Mouse (Mus musculus): ENCODE results near the gene Tgm6. TPM values are rescaled to one million over a fixed set of nuclear protein-coding genes. Genes with fewer than 3 reads are reported as not detected.

Gene Tgm6
- total and polyA plus RNA-seq, 3 experiments = 0.05 TPM; not detected in 2

- Histone ChIP-seq H3K9me3 (replicated peaks) (no peaks in the 10 kb centered on the region), H3K36me3 (replicated peaks) (peaks cover 27% of the 10 kb centered on the region), H3K27me3 (ENCODE audit: insufficient read depth, low read length) (peaks cover 11% of the 10 kb centered on the region), H3K4me1 (ENCODE audit: insufficient read depth, low read depth, low read length) (peaks cover 32% of the 10 kb centered on the region), H3K4me3 (ENCODE audit: low read depth, low read length) (peak overlapping the region; percentile 94)
- ATAC-seq (ENCODE audit: extremely low read depth, insufficient number of reproducible peaks, low FRiP score, poor library complexity, severe bottlenecking) = peak; percentile 25; the same call in 1 of the 2 replicates
- no peak for TF ChIP-seq CTCF (IDR thresholded peaks at IDR 0.05; ENCODE audit: low read depth, low read length)
- no peak for TF ChIP-seq POLR2AphosphoS5 (IDR thresholded peaks at IDR 0.05; ENCODE audit: insufficient replicate concordance, low read depth, low read length)
- no peak for TF ChIP-seq GATA1 (IDR thresholded peaks at IDR 0.05; ENCODE audit: borderline replicate concordance, low read length)
- TF ChIP-seq GATA2 (IDR thresholded peaks at IDR 0.05; ENCODE audit: borderline replicate concordance, low read depth, low read length) = no peak
- no peak for TF ChIP-seq TAL1 (conservative IDR thresholded peaks at IDR 0.05; ENCODE audit: low read depth, low read length)
- DNase-seq (ENCODE audit: low spot score) = peak; percentile 12
Observed at GRCm38 (mm10) chr2:130179507-130180019, 67.3 kb downstream of the Tgm6 start.

GRCm38 (mm10) chr2:130188391-130188790, 76.2 kb downstream of the Tgm6 start:
- H3K4me1 ChIP-seq (ENCODE audit: insufficient read depth, low read depth, low read length) = no peaks in the 10 kb centered on the region
- ATAC-seq (ENCODE audit: extremely low read depth, insufficient number of reproducible peaks, low FRiP score, poor library complexity, severe bottlenecking) = no peak
- no peak overlapping the region for H3K4me3 ChIP-seq (ENCODE audit: low read depth, low read length)
- no peaks in the 10 kb centered on the region for H3K36me3 ChIP-seq (replicated peaks)
- H3K9me3 ChIP-seq (replicated peaks) = no peaks in the 10 kb centered on the region
- DNase-seq (ENCODE audit: low spot score) = no peak
- H3K27me3 ChIP-seq (ENCODE audit: insufficient read depth, low read length) = peaks cover 39% of the 10 kb centered on the region
- TF ChIP-seq TAL1 (conservative IDR thresholded peaks at IDR 0.05; ENCODE audit: low read depth, low read length) (no peak), GATA2 (IDR thresholded peaks at IDR 0.05; ENCODE audit: borderline replicate concordance, low read depth, low read length) (no peak), GATA1 (IDR thresholded peaks at IDR 0.05; ENCODE audit: borderline replicate concordance, low read length) (no peak), CTCF (IDR thresholded peaks at IDR 0.05; ENCODE audit: low read depth, low read length) (no peak), POLR2AphosphoS5 (IDR thresholded peaks at IDR 0.05; ENCODE audit: insufficient replicate concordance, low read depth, low read length) (no peak)

GRCm38 (mm10) chr2:130194894-130195293, 82.7 kb downstream of the Tgm6 start, which contains the start of gene Tmc2:
Gene Tmc2, plus strand, starts transcription at chr2:130195194.
- H3K36me3 ChIP-seq (replicated peaks) = no peaks in the 10 kb centered on the region
- H3K27me3 ChIP-seq (ENCODE audit: insufficient read depth, low read length) = 0 out of 2 replicates have a peak, but pooled peaks cover 7% of the 10 kb centered on the region
- no peak for DNase-seq (ENCODE audit: low spot score)
- H3K4me3 ChIP-seq (ENCODE audit: low read depth, low read length) = no peak within 1 kb of the TSS
- H3K4me1 ChIP-seq (ENCODE audit: insufficient read depth, low read depth, low read length) = no peaks in the 10 kb centered on the region
- ATAC-seq (ENCODE audit: extremely low read depth, insufficient number of reproducible peaks, low FRiP score, poor library complexity, severe bottlenecking) = no peak
- TF ChIP-seq CTCF (IDR thresholded peaks at IDR 0.05; ENCODE audit: low read depth, low read length) = no peak
- TF ChIP-seq TAL1 (conservative IDR thresholded peaks at IDR 0.05; ENCODE audit: low read depth, low read length) = no peak
- no peak for TF ChIP-seq GATA2 (IDR thresholded peaks at IDR 0.05; ENCODE audit: borderline replicate concordance, low read depth, low read length)
- no peak for TF ChIP-seq POLR2AphosphoS5 (IDR thresholded peaks at IDR 0.05; ENCODE audit: insufficient replicate concordance, low read depth, low read length)
- TF ChIP-seq GATA1 (IDR thresholded peaks at IDR 0.05; ENCODE audit: borderline replicate concordance, low read length) = no peak
- no peaks in the 10 kb centered on the region for H3K9me3 ChIP-seq (replicated peaks)

GRCm38 (mm10) chr2:130200961-130201360, 88.7 kb downstream of the Tgm6 start:
- no peak for DNase-seq (ENCODE audit: low spot score)
- Histone ChIP-seq H3K4me3 (ENCODE audit: low read depth, low read length) (no peak overlapping the region), H3K27me3 (ENCODE audit: insufficient read depth, low read length) (0 out of 2 replicates have a peak, but pooled peaks cover 4% of the 10 kb centered on the region), H3K9me3 (replicated peaks) (no peaks in the 10 kb centered on the region), H3K4me1 (ENCODE audit: insufficient read depth, low read depth, low read length) (no peaks in the 10 kb centered on the region), H3K36me3 (replicated peaks) (no peaks in the 10 kb centered on the region)
- no peak for ATAC-seq (ENCODE audit: extremely low read depth, insufficient number of reproducible peaks, low FRiP score, poor library complexity, severe bottlenecking)
- TF ChIP-seq GATA2 (IDR thresholded peaks at IDR 0.05; ENCODE audit: borderline replicate concordance, low read depth, low read length) (no peak), GATA1 (IDR thresholded peaks at IDR 0.05; ENCODE audit: borderline replicate concordance, low read length) (no peak), TAL1 (conservative IDR thresholded peaks at IDR 0.05; ENCODE audit: low read depth, low read length) (no peak), POLR2AphosphoS5 (IDR thresholded peaks at IDR 0.05; ENCODE audit: insufficient replicate concordance, low read depth, low read length) (no peak), CTCF (IDR thresholded peaks at IDR 0.05; ENCODE audit: low read depth, low read length) (no peak)

Other genes with a start within 250 kb of the Tgm6 start
- not detected in 2 replicates for gene Tgm3, start 100.1 kb upstream of the Tgm6 start, total RNA-seq (2014; fragmentation: Nextera tagmentation)
- gene Tgm3, start 100.1 kb upstream of the Tgm6 start, total RNA-seq (2017) = 0.05 and 0.06 TPM in 2 replicates
- not detected in 2 replicates for gene Tgm3, start 100.1 kb upstream of the Tgm6 start, polyA plus RNA-seq (2012)
- 112 and 115 TPM in 2 replicates for gene Snrpb, start 67.0 kb downstream of the Tgm6 start, total RNA-seq (2014; fragmentation: Nextera tagmentation)
- gene Snrpb, start 67.0 kb downstream of the Tgm6 start, total RNA-seq (2017) = 252 and 274 TPM in 2 replicates
- gene Snrpb, start 67.0 kb downstream of the Tgm6 start, polyA plus RNA-seq (2012) = 650 and 707 TPM in 2 replicates
- gene Tmc2, start 82.8 kb downstream of the Tgm6 start, total RNA-seq (2014; fragmentation: Nextera tagmentation) = not detected in 2 replicates
- 0.05 and 0.06 TPM in 2 replicates for gene Tmc2, start 82.8 kb downstream of the Tgm6 start, total RNA-seq (2017)
- gene Tmc2, start 82.8 kb downstream of the Tgm6 start, polyA plus RNA-seq (2012) = not detected in 2 replicates
- gene Nop56, start 162.0 kb downstream of the Tgm6 start, total RNA-seq (2014; fragmentation: Nextera tagmentation) = 673 and 768 TPM in 2 replicates
- gene Nop56, start 162.0 kb downstream of the Tgm6 start, total RNA-seq (2017) = 325 and 381 TPM in 2 replicates
- gene Nop56, start 162.0 kb downstream of the Tgm6 start, polyA plus RNA-seq (2012) = 92.9 and 102 TPM in 2 replicates
- 381 and 449 TPM in 2 replicates for gene Idh3b, start 172.1 kb downstream of the Tgm6 start, total RNA-seq (2014; fragmentation: Nextera tagmentation)
- 171 and 172 TPM in 2 replicates for gene Idh3b, start 172.1 kb downstream of the Tgm6 start, total RNA-seq (2017)
- 118 and 132 TPM in 2 replicates for gene Idh3b, start 172.1 kb downstream of the Tgm6 start, polyA plus RNA-seq (2012)
- gene Ebf4, start 182.8 kb downstream of the Tgm6 start, total RNA-seq (2014; fragmentation: Nextera tagmentation) = 0.49 and 0.83 TPM in 2 replicates
- 0.06 TPM in 1 of 2 replicates, not detected in the other for gene Ebf4, start 182.8 kb downstream of the Tgm6 start, total RNA-seq (2017)
- not detected in 2 replicates for gene Ebf4, start 182.8 kb downstream of the Tgm6 start, polyA plus RNA-seq (2012)

All from G1E (cell line).